Mouse (Mus musculus) heart, embryonic 16.5 days (tissue): ENCODE measurements around the gene Nfia. TPM values are rescaled to one million over a fixed set of nuclear protein-coding genes. Genes with fewer than 3 reads are reported as not detected.
A peak's percentile ranks its signal among the peaks of the same experiment; 100 is the strongest.

ENCODE experiments used
- ATAC-seq: fragments of 200-750 bp; cut with Nextera tagmentation; replicated peaks from 2 replicates; pipeline ENCODE4 v1.8.0; 2017; ENCODE audit warnings: moderate number of reproducible peaks; ENCODE audit not compliant: insufficient read depth, low FRiP score; ENCODE audit errors: extremely low read depth
- H3K27ac ChIP-seq: fragments of 300-500 bp; sonication (generic); 2 replicates; pipeline ENCODE4 v1.5.1; 2014; ENCODE audit warnings: mild to moderate bottlenecking, low read length, control low read depth, moderate library complexity
- H3K27me3 ChIP-seq: fragments of 300-500 bp; sonication (generic); 2 replicates; pipeline ENCODE4 v1.6.1; 2014; ENCODE audit warnings: low read length, mixed read lengths; ENCODE audit not compliant: control insufficient read depth, insufficient read depth
- H3K36me3 ChIP-seq: fragments of 300-500 bp; sonication (generic); 2 replicates; pipeline ENCODE4 v1.6.1; 2014; ENCODE audit not compliant: control insufficient read depth, insufficient read depth
- H3K4me1 ChIP-seq: fragments of 300-500 bp; sonication (generic); 2 replicates; pipeline ENCODE4 v1.6.1; 2014; ENCODE audit warnings: low read length, mixed read lengths; ENCODE audit not compliant: control insufficient read depth, insufficient read depth
- H3K4me2 ChIP-seq: fragments of 300-500 bp; sonication (generic); 2 replicates; pipeline ENCODE4 v1.6.1; 2014; ENCODE audit warnings: low read depth, mild to moderate bottlenecking, control low read depth, low read length
- H3K4me3 ChIP-seq: fragments of 300-500 bp; sonication (generic); 2 replicates; pipeline ENCODE4 v1.5.1; 2014; ENCODE audit warnings: mild to moderate bottlenecking, control low read depth, low read length
- H3K9ac ChIP-seq: fragments of 300-500 bp; sonication (generic); 2 replicates; pipeline ENCODE4 v1.6.1; 2014; ENCODE audit warnings: low read length, control low read depth
- H3K9me3 ChIP-seq: fragments of 300-500 bp; sonication (generic); replicated peaks from 2 replicates; pipeline ENCODE4 v1.6.1; 2016; ENCODE audit warnings: low read length; ENCODE audit not compliant: control insufficient read depth
- WGBS: fragments of 180-500 bp; shearing (Covaris S2); extraction: QIAGEN DNeasy Blood & Tissue Kit; methylation state at CpG from one replicate; pipeline ENCODE4 v1.1.7; 2014; 5-methylcytosine and 5-hydroxymethylcytosine counted together
- polyA plus RNA-seq: library from polyadenylated mRNA; unstranded; fragments of >200 nt; fragmentation: Nextera tagmentation; extraction: Ambion mirVana; gene quantifications from 2 replicates; pipeline ENCODE4 v1.2.1, GENCODE M21; 2015

The Nfia gene
- polyA plus RNA-seq, 1 experiment from 2014 or later = 37.3 TPM

DNA sequence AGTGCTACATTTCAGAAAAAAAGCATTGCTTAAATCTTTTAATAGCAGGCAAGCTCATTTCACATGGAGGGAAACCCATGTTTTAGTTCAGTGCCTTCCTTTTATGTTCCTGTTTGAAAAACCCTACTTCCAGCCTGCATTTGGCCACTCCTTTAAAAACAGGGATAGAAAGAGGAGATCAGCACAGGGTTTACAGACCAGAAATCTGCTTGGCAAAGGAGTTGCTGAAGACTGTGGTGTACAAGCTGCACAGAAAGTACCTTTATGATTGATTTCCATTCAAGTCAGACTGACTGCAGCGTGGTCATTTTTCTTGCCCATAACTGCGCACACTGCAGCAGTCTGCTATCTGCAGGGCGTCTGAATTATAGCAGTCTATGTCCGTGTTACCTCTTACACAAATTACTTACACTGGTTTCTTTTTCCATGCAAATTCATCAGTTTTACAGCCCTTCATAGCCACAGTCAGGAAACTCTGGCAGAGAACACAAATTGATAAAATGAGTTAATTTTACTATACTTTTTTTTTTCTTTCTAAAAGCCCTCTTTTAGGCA lies 236.4 kb downstream of the Nfia start:
- Histone ChIP-seq H3K9me3 (no peaks in the 10 kb centered on the region), H3K27ac (peak overlapping the region; percentile 62), H3K4me2 (no peak overlapping the region), H3K4me3 (no peak overlapping the region), H3K27me3 (no peaks in the 10 kb centered on the region), H3K4me1 (peaks cover 25% of the 10 kb centered on the region), H3K9ac (no peak overlapping the region), H3K36me3 (no peaks in the 10 kb centered on the region)
- 70% methylated on average over 4 of the region's 4 CpGs for WGBS
- ATAC-seq = no peak

DNA sequence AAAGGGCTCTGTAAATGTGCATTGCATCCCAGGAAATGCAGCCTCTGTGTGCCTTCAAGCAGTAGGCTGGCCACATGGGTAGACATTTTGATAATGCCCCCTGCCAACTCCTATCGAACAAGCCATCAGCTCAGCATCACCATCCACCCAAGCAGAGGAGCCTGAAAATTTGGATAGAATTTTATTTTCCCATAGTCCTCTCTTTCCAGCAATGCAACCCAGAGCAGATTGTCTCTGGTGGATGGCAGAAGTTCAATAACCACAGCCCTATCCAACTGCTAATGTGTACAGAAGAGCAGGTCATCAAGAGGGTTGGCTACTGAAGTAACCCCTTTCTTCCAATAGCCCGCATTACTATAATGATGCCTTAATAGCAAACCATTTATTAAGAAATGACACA lies 237.4 kb downstream of the Nfia start:
- 85% methylated on average over 2 of the region's 2 CpGs for WGBS
- no peak overlapping the region for H3K4me3 ChIP-seq
- H3K4me2 ChIP-seq = no peak overlapping the region
- peaks cover 9% of the 10 kb centered on the region for H3K36me3 ChIP-seq
- peaks cover 15% of the 10 kb centered on the region for H3K4me1 ChIP-seq
- H3K27ac ChIP-seq = peak overlapping the region; percentile 46; the same call in 1 of the 2 replicates
- H3K9me3 ChIP-seq = no peaks in the 10 kb centered on the region
- H3K27me3 ChIP-seq = no peaks in the 10 kb centered on the region
- no peak overlapping the region for H3K9ac ChIP-seq
- no peak for ATAC-seq

DNA sequence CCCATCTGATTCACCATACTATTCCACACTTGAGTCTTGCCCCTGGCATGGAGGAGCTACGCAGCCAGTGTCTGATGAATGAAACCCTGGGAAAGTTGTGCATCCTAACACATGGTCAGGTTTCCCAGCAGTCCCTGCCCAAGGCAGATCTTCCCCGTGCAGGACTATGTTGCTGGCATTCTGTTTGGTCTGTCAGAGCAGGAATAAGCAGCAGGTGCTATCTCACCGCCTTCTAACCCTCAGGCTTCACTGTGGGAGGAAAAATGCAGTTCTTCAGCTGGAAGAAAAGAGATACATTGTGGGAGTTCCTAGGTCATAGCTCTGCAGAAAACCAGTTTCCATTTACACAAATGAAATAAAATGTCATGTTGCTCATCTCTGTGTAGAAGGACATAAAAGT lies 247.3 kb downstream of the Nfia start:
- Histone ChIP-seq H3K4me1 (no peaks in the 10 kb centered on the region), H3K36me3 (peaks cover 16% of the 10 kb centered on the region), H3K27me3 (no peaks in the 10 kb centered on the region), H3K9me3 (no peaks in the 10 kb centered on the region), H3K4me3 (no peak overlapping the region), H3K27ac (no peak overlapping the region), H3K9ac (no peak overlapping the region), H3K4me2 (no peak overlapping the region)
- no peak for ATAC-seq
- 80% methylated on average over 3 of the region's 3 CpGs for WGBS

DNA sequence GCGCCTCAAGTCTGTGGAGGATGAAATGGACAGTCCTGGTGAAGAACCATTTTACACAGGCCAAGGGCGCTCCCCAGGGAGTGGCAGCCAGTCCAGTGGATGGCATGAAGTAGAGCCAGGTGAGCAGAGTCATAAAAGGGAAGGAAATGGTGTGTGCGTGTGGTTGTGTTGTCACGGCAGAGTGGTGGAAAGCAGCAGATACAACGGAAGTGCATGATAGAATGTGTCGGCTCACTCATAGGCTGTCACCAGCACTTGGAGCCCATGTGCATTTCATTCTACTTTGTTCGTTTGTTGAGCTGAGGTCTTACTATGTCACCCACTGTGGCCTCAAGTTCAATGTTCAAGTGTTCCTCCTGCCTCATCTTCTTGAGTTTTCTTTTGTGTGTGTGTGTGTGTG lies 248.3 kb downstream of the Nfia start:
- WGBS = 87% methylated on average over 7 of the region's 7 CpGs

DNA sequence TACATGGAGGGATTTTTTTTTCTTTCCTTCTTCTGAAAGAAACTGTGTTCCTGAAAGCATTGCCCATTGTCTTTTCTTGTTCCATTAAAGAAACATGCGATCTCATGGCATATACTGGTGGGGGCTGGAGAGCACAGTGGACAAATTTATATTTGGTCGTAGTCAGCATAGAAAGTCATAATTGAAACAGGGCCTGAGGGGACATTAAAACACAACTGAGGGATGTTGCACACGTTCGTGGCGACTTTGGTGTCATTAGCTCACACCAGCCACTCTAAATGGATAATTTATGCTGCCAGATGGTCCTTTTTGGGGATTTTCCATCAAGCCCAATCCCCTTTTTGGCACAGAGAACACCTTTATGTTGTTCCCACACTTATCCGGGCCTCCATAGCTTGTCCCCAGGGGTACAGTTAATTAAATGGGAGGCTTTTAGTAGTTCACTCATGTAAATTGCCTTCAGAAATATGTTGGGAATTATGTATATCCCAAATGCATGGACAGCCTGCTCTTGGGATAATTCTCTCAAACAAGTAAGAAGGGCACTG lies 250.8 kb downstream of the Nfia start:
- Histone ChIP-seq H3K9me3 (no peaks in the 10 kb centered on the region), H3K4me2 (no peak overlapping the region), H3K9ac (no peak overlapping the region), H3K4me3 (no peak overlapping the region), H3K4me1 (no peaks in the 10 kb centered on the region), H3K27me3 (no peaks in the 10 kb centered on the region), H3K27ac (no peak overlapping the region), H3K36me3 (peaks cover 5% of the 10 kb centered on the region; the same call in 1 of the 2 replicates)
- 88% methylated on average over 6 of the region's 6 CpGs for WGBS
- ATAC-seq = no peak

More for the DNA sequence above, 248.3 kb downstream of the Nfia start:
- no peak overlapping the region for H3K9ac ChIP-seq
- peaks cover 11% of the 10 kb centered on the region for H3K36me3 ChIP-seq
- no peaks in the 10 kb centered on the region for H3K4me1 ChIP-seq
- no peak overlapping the region for H3K4me2 ChIP-seq
- H3K27me3 ChIP-seq = no peaks in the 10 kb centered on the region
- H3K4me3 ChIP-seq = no peak overlapping the region
- no peak for ATAC-seq
- no peaks in the 10 kb centered on the region for H3K9me3 ChIP-seq
- H3K27ac ChIP-seq = no peak overlapping the region

DNA sequence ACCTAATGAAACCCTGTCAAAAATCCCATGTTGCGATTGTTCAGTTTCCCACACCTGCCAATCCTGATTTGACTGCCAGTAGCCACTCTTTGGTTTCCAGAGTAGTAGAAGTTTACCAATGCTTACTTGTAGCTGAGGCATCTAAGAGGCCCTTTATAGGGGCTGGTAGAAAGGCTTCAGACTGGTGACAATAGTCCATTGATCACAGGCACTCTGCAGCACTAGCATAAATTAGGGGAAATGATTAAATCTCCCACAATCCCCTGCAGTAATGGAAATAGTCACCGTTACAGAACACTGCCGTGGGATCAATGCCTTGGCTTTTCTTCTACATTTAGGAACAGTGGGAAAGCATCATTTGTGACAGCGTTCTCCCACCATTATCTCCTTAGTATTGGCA lies 254.9 kb downstream of the Nfia start:
- no peaks in the 10 kb centered on the region for H3K27me3 ChIP-seq
- WGBS = 89% methylated on average over 4 of the region's 4 CpGs
- no peak for ATAC-seq
- no peak overlapping the region for H3K9ac ChIP-seq
- H3K4me3 ChIP-seq = no peak overlapping the region
- H3K4me2 ChIP-seq = no peak overlapping the region
- no peak overlapping the region for H3K27ac ChIP-seq
- no peaks in the 10 kb centered on the region for H3K9me3 ChIP-seq
- no peaks in the 10 kb centered on the region for H3K4me1 ChIP-seq
- peaks cover 3% of the 10 kb centered on the region; the same call in 1 of the 2 replicates for H3K36me3 ChIP-seq

DNA sequence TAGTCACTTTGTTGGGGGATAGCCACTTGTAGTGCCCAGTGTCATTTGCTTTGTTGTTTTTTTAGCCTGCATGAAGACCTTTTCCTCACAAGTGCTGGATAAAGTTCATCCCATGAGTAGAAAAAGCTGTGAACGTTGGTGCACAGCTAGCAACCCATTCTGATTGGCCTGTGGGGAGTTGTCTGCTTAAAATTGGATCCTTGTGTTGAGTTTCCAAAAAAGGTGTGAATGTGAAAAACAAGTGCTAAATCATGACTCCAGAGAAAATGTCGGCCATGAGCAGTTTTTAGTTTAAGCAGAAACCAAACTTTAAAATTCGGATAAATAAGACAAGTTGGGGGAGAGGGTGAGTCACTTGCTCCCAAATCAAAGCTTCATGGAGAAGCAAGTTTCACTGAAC lies 259.3 kb downstream of the Nfia start:
- Histone ChIP-seq H3K9ac (no peak overlapping the region), H3K36me3 (peaks cover 3% of the 10 kb centered on the region; the same call in 1 of the 2 replicates), H3K27ac (no peak overlapping the region), H3K27me3 (no peaks in the 10 kb centered on the region), H3K4me3 (no peak overlapping the region), H3K4me2 (no peak overlapping the region), H3K4me1 (no peaks in the 10 kb centered on the region), H3K9me3 (no peaks in the 10 kb centered on the region)
- ATAC-seq = no peak
- WGBS = 71% methylated on average over 3 of the region's 3 CpGs

DNA sequence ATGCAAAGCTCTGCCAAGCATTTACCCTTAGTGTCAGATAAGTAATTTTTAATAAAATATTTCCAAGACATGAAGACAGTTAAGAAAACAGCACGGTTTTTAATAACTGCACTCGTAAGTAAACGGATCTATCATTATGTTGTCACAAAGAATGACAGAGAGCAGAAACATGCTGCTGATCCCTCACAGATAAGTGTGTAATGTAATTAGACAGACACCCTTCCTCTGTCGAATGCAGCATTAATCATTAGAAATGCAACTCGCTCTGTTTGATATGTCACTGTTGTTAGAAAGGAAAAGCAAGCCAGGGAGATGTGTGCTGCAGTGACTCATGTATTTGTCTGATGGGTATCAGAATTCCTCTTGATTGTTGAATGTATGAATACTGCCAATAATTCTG lies 259.8 kb downstream of the Nfia start:
- H3K9ac ChIP-seq = no peak overlapping the region
- no peak for ATAC-seq
- 74% methylated on average over 5 of the region's 5 CpGs for WGBS
- H3K36me3 ChIP-seq = peaks cover 3% of the 10 kb centered on the region; the same call in 1 of the 2 replicates
- no peaks in the 10 kb centered on the region for H3K9me3 ChIP-seq
- no peak overlapping the region for H3K4me2 ChIP-seq
- no peaks in the 10 kb centered on the region for H3K4me1 ChIP-seq
- no peak overlapping the region for H3K27ac ChIP-seq
- no peak overlapping the region for H3K4me3 ChIP-seq
- no peaks in the 10 kb centered on the region for H3K27me3 ChIP-seq

DNA sequence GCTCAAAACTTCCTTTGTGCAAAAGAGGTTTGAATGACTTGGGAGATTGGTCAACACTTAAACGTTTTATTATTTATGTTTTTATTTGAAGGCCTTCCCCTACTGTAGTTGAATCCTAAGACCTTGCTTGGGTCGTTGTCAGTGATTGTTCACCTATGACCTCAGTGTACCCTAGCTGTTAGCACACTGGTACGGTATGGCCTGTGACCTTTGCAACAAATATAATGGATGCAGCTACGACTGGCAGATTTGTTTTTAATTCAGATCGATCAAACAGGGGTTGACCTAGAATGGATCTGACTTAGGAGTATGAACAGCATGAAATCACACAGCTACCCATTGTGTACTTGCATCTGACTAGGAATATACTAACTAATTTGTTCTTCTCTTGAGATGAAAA lies 266.6 kb downstream of the Nfia start:
- no peak for ATAC-seq
- 81% methylated on average over 5 of the region's 5 CpGs for WGBS
- H3K4me1 ChIP-seq = no peaks in the 10 kb centered on the region

More for the DNA sequence above, 266.6 kb downstream of the Nfia start:
- Histone ChIP-seq H3K27me3 (no peaks in the 10 kb centered on the region), H3K36me3 (no peaks in the 10 kb centered on the region; the same call in 1 of the 2 replicates), H3K4me3 (no peak overlapping the region), H3K9ac (no peak overlapping the region), H3K4me2 (no peak overlapping the region), H3K9me3 (no peaks in the 10 kb centered on the region), H3K27ac (no peak overlapping the region)
